In the genomic region with DNA sequence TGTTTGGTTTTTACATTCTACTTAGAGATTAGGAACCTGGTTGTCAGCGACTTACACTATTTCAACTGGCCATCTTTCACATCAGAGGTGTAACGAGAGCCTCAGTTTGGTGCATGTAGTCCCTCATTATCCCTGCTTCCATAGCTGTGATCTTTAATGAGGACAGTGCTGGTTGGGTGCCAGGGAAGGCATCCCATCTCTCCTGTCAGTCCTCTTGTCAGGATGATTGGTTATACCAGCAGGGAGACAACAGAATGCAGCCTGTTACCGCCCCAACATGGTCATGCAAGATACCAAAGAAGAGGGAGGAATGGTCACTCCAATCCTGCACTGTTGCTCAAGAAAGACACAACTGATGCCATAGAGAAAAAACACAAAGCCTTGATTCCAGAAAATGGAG, we compare ENCODE assay signal across 24 mouse cellular contexts.
"Had no signal": no experiment of that assay in that cellular context is flagged by ENCODE, and none has a peak within 500 bp of the region (broad histone marks: within the 10 kb centered on the region; RNA-seq: fewer than 3 reads in every experiment).

No protein-coding gene starts in this region.

- H3K27ac ChIP-seq: heart, embryonic 10.5 days; hindbrain, embryonic 13.5 days; kidney, embryonic 15.5 days; kidney, postnatal 0 days; left cerebral cortex, adult 2 months; limb, embryonic 10.5 days; limb, embryonic 12.5 days; liver, embryonic 13.5 days; liver, embryonic 15.5 days had no signal

- H3K36me3 ChIP-seq: heart, embryonic 10.5 days; liver, embryonic 13.5 days; liver, embryonic 15.5 days had no signal

- H3K9me3 ChIP-seq: heart, embryonic 10.5 days; heart, embryonic 12.5 days; hindbrain, embryonic 13.5 days; kidney, embryonic 15.5 days; limb, embryonic 10.5 days; limb, embryonic 12.5 days; liver, embryonic 13.5 days; liver, embryonic 15.5 days had no signal

- ATAC-seq: hindbrain, embryonic 16.5 days; intestine, embryonic 16.5 days; liver, postnatal 0 days had no signal

- H3K4me2 ChIP-seq: heart, embryonic 12.5 days; hindbrain, embryonic 13.5 days; kidney, embryonic 15.5 days; limb, embryonic 12.5 days; liver, embryonic 11.5 days; liver, embryonic 13.5 days; liver, embryonic 15.5 days had no signal

- H3K4me1 ChIP-seq: hindbrain, embryonic 13.5 days; liver, embryonic 13.5 days; liver, embryonic 15.5 days had no signal

- H3K27me3 ChIP-seq: heart, embryonic 12.5 days; hindbrain, embryonic 13.5 days; kidney, embryonic 15.5 days; limb, embryonic 12.5 days; liver, embryonic 13.5 days; liver, embryonic 15.5 days had no signal

- DNase-seq: gastrocnemius, postnatal 14 days; gastrocnemius, postnatal 36 days; heart, adult 18-20 months; heart, postnatal 10 days; kidney, adult 11 months; kidney, adult 2 months; kidney, adult 9 months; kidney, postnatal 14 days; kidney, postnatal 36 days; liver; liver, embryonic 13.5 days; liver, postnatal 0 days had no signal

- H3K4me3 ChIP-seq: heart, embryonic 10.5 days; heart, embryonic 12.5 days; hindbrain, embryonic 13.5 days; kidney, embryonic 15.5 days; left cerebral cortex, adult 2 months; limb, embryonic 10.5 days; limb, embryonic 12.5 days; liver, embryonic 13.5 days; liver, embryonic 15.5 days had no signal

- H3K9ac ChIP-seq: heart, embryonic 12.5 days; hindbrain, embryonic 13.5 days; kidney, embryonic 15.5 days; limb, embryonic 12.5 days; liver, embryonic 13.5 days; liver, embryonic 15.5 days; liver, postnatal 0 days had no signal
